ENCODE assay signal across 12 mouse cellular contexts in the genomic region with DNA sequence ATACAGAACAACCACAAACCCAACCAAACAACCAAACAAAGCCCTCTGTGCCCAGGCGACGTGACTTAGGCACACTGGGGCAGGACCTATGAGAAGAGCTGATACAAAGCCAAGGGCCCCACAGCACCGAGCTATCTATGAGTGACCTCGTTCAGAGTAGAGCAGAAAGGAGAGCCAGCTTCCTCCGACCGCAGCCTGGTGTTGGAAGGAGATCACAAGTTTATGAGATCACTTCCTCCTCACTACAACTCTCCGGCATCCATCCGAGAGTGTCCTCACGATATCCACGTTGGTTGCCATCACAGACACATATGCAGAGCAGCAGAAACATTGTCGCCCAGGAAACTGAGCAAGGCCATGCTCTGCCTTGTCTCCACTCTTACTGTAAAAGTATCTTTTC.
A peak's percentile ranks its signal among the peaks of the same experiment; 100 is the strongest.
DNase-seq lines count a peak whose midpoint lies in the region; ATAC-seq and TF ChIP-seq lines count a peak whose summit lies in the region.
"Had no signal": no experiment of that assay in that cellular context is flagged by ENCODE, and none has a peak within 500 bp of the region (broad histone marks: within the 10 kb centered on the region; RNA-seq: fewer than 3 reads in every experiment).

No protein-coding gene starts in this region.

- H3K27ac ChIP-seq in heart, adult 2 months, result peak overlapping the region; percentile 47; the same call in 1 of the 2 replicates
- H3K27ac ChIP-seq in embryonic facial prominence, embryonic 10.5 days (replicated peaks), result no peak overlapping the region
- H3K27ac ChIP-seq: forebrain, embryonic 12.5 days; hindbrain, embryonic 13.5 days had no signal

- peaks cover 11% of the 10 kb centered on the region; the same call in 1 of the 2 replicates for H3K36me3 ChIP-seq in heart, adult 2 months (ENCODE audit: control insufficient read depth, insufficient read depth, low read length)
- no peaks in the 10 kb centered on the region for H3K36me3 ChIP-seq in embryonic facial prominence, embryonic 10.5 days (replicated peaks)
- H3K36me3 ChIP-seq: forebrain, embryonic 12.5 days; hindbrain, embryonic 13.5 days had no signal

- intact Hi-C loops in heart, adult 2 months (cut with DNase I), result no loop called here
- intact Hi-C loops in heart, postnatal 36 days (cut with DNase I), result no loop called here

- no peaks in the 10 kb centered on the region for H3K27me3 ChIP-seq in heart, adult 2 months (ENCODE audit: control insufficient read depth, insufficient read depth, low read length)
- no peaks in the 10 kb centered on the region for H3K27me3 ChIP-seq in embryonic facial prominence, embryonic 10.5 days (replicated peaks; ENCODE audit: low read depth, poor library complexity, severe bottlenecking)
- H3K27me3 ChIP-seq: forebrain, embryonic 12.5 days; hindbrain, embryonic 13.5 days had no signal

- H3K4me1 ChIP-seq in heart, adult 2 months (ENCODE audit: control insufficient read depth, insufficient read depth, low read length), result peaks cover 23% of the 10 kb centered on the region
- peaks cover 23% of the 10 kb centered on the region for H3K4me1 ChIP-seq in embryonic facial prominence, embryonic 10.5 days

- TF ChIP-seq CTCF in heart, adult 2 months (IDR thresholded peaks at IDR 0.05), result no peak

- ATAC-seq in neutrophil, adult 5-6 weeks (ENCODE audit: extremely low read depth, insufficient number of reproducible peaks, low FRiP score, poor library complexity, severe bottlenecking), result peak; percentile 16; the same call in 1 of the 2 replicates

- 13% methylated on average over 11 of the region's 11 CpGs for WGBS in heart, adult 2 months
- 90% methylated on average over 11 of the region's 11 CpGs for WGBS in embryonic facial prominence, embryonic 10.5 days

- no peaks in the 10 kb centered on the region for H3K79me2 ChIP-seq in heart, adult 2 months (replicated peaks; ENCODE audit: control insufficient read depth, insufficient read depth, low read length)

- no peak overlapping the region for H3K9ac ChIP-seq in heart, adult 2 months (ENCODE audit: low read depth, low read length)
- H3K9ac ChIP-seq: forebrain, embryonic 12.5 days; hindbrain, embryonic 13.5 days had no signal

- no peak for TF ChIP-seq EP300 in heart, adult 2 months (IDR thresholded peaks at IDR 0.05; ENCODE audit: insufficient read depth, low read depth, low read length)

- TF ChIP-seq POLR2A in heart, adult 2 months (IDR thresholded peaks at IDR 0.05; ENCODE audit: insufficient read depth, low read depth, low read length), result no peak

- no peaks in the 10 kb centered on the region for H3K9me3 ChIP-seq in embryonic facial prominence, embryonic 10.5 days
- H3K9me3 ChIP-seq: forebrain, embryonic 12.5 days; hindbrain, embryonic 13.5 days had no signal

- DNase-seq in heart, adult 2 months, result no peak
- DNase-seq in heart, postnatal 36 days, result no peak
- peak; percentile 37 for DNase-seq in T-cell, adult 2 months (ENCODE audit: low spot score)
- peak; percentile 50 for DNase-seq in lung, postnatal 10 days
- no peak for DNase-seq in ovary, postnatal 36 days (ENCODE audit: low spot score)
- no peak for DNase-seq in embryonic facial prominence, embryonic 10.5 days (ENCODE audit: low spot score)
- no peak for DNase-seq in frontal cortex, postnatal 25 days (ENCODE audit: low spot score in 2 of 2)
- DNase-seq: adrenal gland, postnatal 25 days; cerebellum, adult 8-10 months had no signal

- H3K4me3 ChIP-seq in heart, adult 2 months, result no peak overlapping the region
- H3K4me3 ChIP-seq in embryonic facial prominence, embryonic 10.5 days, result no peak overlapping the region
- H3K4me3 ChIP-seq: forebrain, embryonic 12.5 days; hindbrain, embryonic 13.5 days had no signal

Comparison
In these comparisons a context has a peak if more than half of its experiments do, and no peak if none do; other contexts are left out.
1. DNase-seq: peak in T-cell, adult 2 months (single experiment) and lung, postnatal 10 days (single experiment); none in heart, adult 2 months (0 of 2), heart, postnatal 36 days (0 of 2), ovary, postnatal 36 days (single experiment), embryonic facial prominence, embryonic 10.5 days (single experiment) and frontal cortex, postnatal 25 days (0 of 2).